Mouse (Mus musculus) midbrain, embryonic 16.5 days (tissue): ENCODE results near the gene Zswim1. TPM values are rescaled to one million over a fixed set of nuclear protein-coding genes. Genes with fewer than 3 reads are reported as not detected.

ENCODE experiments used
- ATAC-seq: fragments of 200-750 bp; cut with Nextera tagmentation; 2 replicates; pipeline ENCODE4 v1.8.0; 2017; ENCODE audit warnings: moderate TSS enrichment
- H3K27ac ChIP-seq: fragments of 300-500 bp; sonication (generic); 2 replicates; pipeline ENCODE4 v1.5.1; 2014; ENCODE audit warnings: mild to moderate bottlenecking, low read length, mixed read lengths
- H3K27me3 ChIP-seq: fragments of 300-500 bp; sonication (generic); 2 replicates; pipeline ENCODE4 v1.6.1; 2014; ENCODE audit warnings: low read depth, low read length, mixed read lengths; ENCODE audit not compliant: control insufficient read depth, insufficient read depth
- H3K36me3 ChIP-seq: fragments of 300-500 bp; sonication (generic); 2 replicates; pipeline ENCODE4 v1.6.1; 2014; ENCODE audit warnings: mild to moderate bottlenecking, low read length, moderate library complexity, mixed read lengths; ENCODE audit not compliant: control insufficient read depth, insufficient read depth
- H3K4me1 ChIP-seq: fragments of 300-500 bp; sonication (generic); 2 replicates; pipeline ENCODE4 v1.6.1; 2014; ENCODE audit warnings: mild to moderate bottlenecking, low read length, mixed read lengths; ENCODE audit not compliant: control insufficient read depth, insufficient read depth
- H3K4me2 ChIP-seq: fragments of 300-500 bp; sonication (generic); 2 replicates; pipeline ENCODE4 v1.6.1; 2014; ENCODE audit warnings: mild to moderate bottlenecking, low read length, mixed read lengths
- H3K4me3 ChIP-seq: fragments of 300-500 bp; sonication (generic); 2 replicates; pipeline ENCODE4 v1.5.1; 2014; ENCODE audit warnings: low read depth, mild to moderate bottlenecking, low read length, moderate library complexity, mixed read lengths
- H3K9ac ChIP-seq: fragments of 300-500 bp; sonication (generic); 2 replicates; pipeline ENCODE4 v1.6.1; 2014; ENCODE audit warnings: low read depth, low read length, mixed read lengths
- H3K9me3 ChIP-seq: fragments of 300-500 bp; sonication (generic); replicated peaks from 2 replicates; pipeline ENCODE4 v1.6.1; 2014; ENCODE audit warnings: mild to moderate bottlenecking, low read length, mixed read lengths; ENCODE audit not compliant: control insufficient read depth, poor library complexity, severe bottlenecking
- WGBS: fragments of 180-500 bp; shearing (Covaris S2); extraction: QIAGEN DNeasy Blood & Tissue Kit; methylation state at CpG from one replicate; pipeline ENCODE4 v1.1.7; 2014; 5-methylcytosine and 5-hydroxymethylcytosine counted together
- polyA plus RNA-seq: library from polyadenylated mRNA; unstranded; fragments of >200 nt; fragmentation: Nextera tagmentation; extraction: Ambion mirVana; gene quantifications from 2 replicates; pipeline ENCODE4 v1.2.1, GENCODE M21; 2015

The Zswim1 gene
- polyA plus RNA-seq, 1 experiment from 2014 or later: 29.9 TPM

- Histone ChIP-seq H3K27ac (no peak overlapping the region), H3K4me3 (no peak overlapping the region), H3K4me1 (peaks cover 10% of the 10 kb centered on the region), H3K4me2 (no peak overlapping the region), H3K27me3 (no peaks in the 10 kb centered on the region), H3K9me3 (no peaks in the 10 kb centered on the region), H3K9ac (no peak overlapping the region), H3K36me3 (no peaks in the 10 kb centered on the region)
- WGBS: 66% methylated on average over 4 of the region's 4 CpGs
- no peak for ATAC-seq
These were observed 40.6 kb upstream of the Zswim1 start for GRCm38 (mm10) chr2:164781876-164782275.

GRCm38 (mm10) chr2:164783926-164784581, 38.4 kb upstream of the Zswim1 start:
- Histone ChIP-seq H3K36me3 (no peaks in the 10 kb centered on the region), H3K27ac (no peak overlapping the region), H3K9ac (no peak overlapping the region), H3K4me1 (peaks cover 27% of the 10 kb centered on the region), H3K27me3 (no peaks in the 10 kb centered on the region), H3K4me2 (no peak overlapping the region), H3K9me3 (no peaks in the 10 kb centered on the region), H3K4me3 (no peak overlapping the region)
- ATAC-seq: no peak
- 78% methylated on average over 7 of the region's 7 CpGs for WGBS

- Histone ChIP-seq H3K36me3 (no peaks in the 10 kb centered on the region), H3K27me3 (no peaks in the 10 kb centered on the region), H3K27ac (peak overlapping the region; percentile 64; the same call in 1 of the 2 replicates), H3K4me2 (peak overlapping the region; percentile 72), H3K9ac (peak overlapping the region; percentile 74), H3K4me1 (peaks cover 27% of the 10 kb centered on the region), H3K4me3 (peak overlapping the region; percentile 64), H3K9me3 (no peaks in the 10 kb centered on the region)
- ATAC-seq: no peak
- WGBS: 12% methylated on average over 7 of the region's 7 CpGs
These were observed 37.5 kb upstream of the Zswim1 start for GRCm38 (mm10) chr2:164784869-164785420.

GRCm38 (mm10) chr2:164785481-164786387, 36.8 kb upstream of the Zswim1 start, which contains the start of gene Snx21:
TSS of gene Snx21 (plus strand) at chr2:164785823.
- under 1% methylated on average over 75 of the region's 89 CpGs for WGBS
- Histone ChIP-seq H3K4me2 (peak within 1 kb of the TSS; percentile 72), H3K4me3 (peak within 1 kb of the TSS; percentile 64), H3K27ac (peak within 1 kb of the TSS; percentile 64), H3K27me3 (no peaks in the 10 kb centered on the region), H3K4me1 (peaks cover 27% of the 10 kb centered on the region), H3K9ac (peak within 1 kb of the TSS; percentile 74), H3K36me3 (peaks cover 1% of the 10 kb centered on the region; the same call in 1 of the 2 replicates), H3K9me3 (no peaks in the 10 kb centered on the region)
- ATAC-seq: peak; percentile 78

- Histone ChIP-seq H3K27me3 (no peaks in the 10 kb centered on the region), H3K9me3 (no peaks in the 10 kb centered on the region), H3K4me2 (peak overlapping the region; percentile 72), H3K36me3 (peaks cover 4% of the 10 kb centered on the region), H3K27ac (peak overlapping the region; percentile 64), H3K4me3 (peak overlapping the region; percentile 64), H3K9ac (peak overlapping the region; percentile 74), H3K4me1 (peaks cover 27% of the 10 kb centered on the region)
- ATAC-seq: peak; percentile 38
- 13% methylated on average over 15 of the region's 15 CpGs for WGBS
These were observed 36.0 kb upstream of the Zswim1 start for GRCm38 (mm10) chr2:164786388-164786885.

GRCm38 (mm10) chr2:164787032-164787431, 35.5 kb upstream of the Zswim1 start:
- Histone ChIP-seq H3K27me3 (no peaks in the 10 kb centered on the region), H3K9ac (peak overlapping the region; percentile 74), H3K27ac (no peak overlapping the region), H3K36me3 (peaks cover 8% of the 10 kb centered on the region), H3K4me1 (peaks cover 27% of the 10 kb centered on the region), H3K4me3 (peak overlapping the region; percentile 64), H3K9me3 (no peaks in the 10 kb centered on the region), H3K4me2 (peak overlapping the region; percentile 72)
- 79% methylated on average over 3 of the region's 3 CpGs for WGBS
- ATAC-seq: no peak

GRCm38 (mm10) chr2:164787779-164788178, 34.7 kb upstream of the Zswim1 start:
- H3K9me3 ChIP-seq: no peaks in the 10 kb centered on the region
- peaks cover 27% of the 10 kb centered on the region for H3K4me1 ChIP-seq
- no peak overlapping the region for H3K27ac ChIP-seq
- H3K27me3 ChIP-seq: no peaks in the 10 kb centered on the region
- 0 out of 2 replicates have a peak overlapping the region, but pooled peaks have one; percentile 5 for H3K4me2 ChIP-seq
- no peak overlapping the region for H3K4me3 ChIP-seq
- no peak overlapping the region for H3K9ac ChIP-seq
- no peak for ATAC-seq
- 84% methylated on average over 10 of the region's 10 CpGs for WGBS
- H3K36me3 ChIP-seq: peaks cover 16% of the 10 kb centered on the region

GRCm38 (mm10) chr2:164788411-164788810, 34.1 kb upstream of the Zswim1 start:
- peaks cover 27% of the 10 kb centered on the region for H3K4me1 ChIP-seq
- no peaks in the 10 kb centered on the region for H3K9me3 ChIP-seq
- ATAC-seq: no peak
- 69% methylated on average over 4 of the region's 4 CpGs for WGBS
- peaks cover 19% of the 10 kb centered on the region for H3K36me3 ChIP-seq
- H3K9ac ChIP-seq: peak overlapping the region; percentile 41; the same call in 1 of the 2 replicates
- H3K4me2 ChIP-seq: 0 out of 2 replicates have a peak overlapping the region, but pooled peaks have one; percentile 17
- no peak overlapping the region for H3K27ac ChIP-seq
- no peaks in the 10 kb centered on the region for H3K27me3 ChIP-seq
- H3K4me3 ChIP-seq: no peak overlapping the region
